Mouse (Mus musculus): ENCODE data around the gene Ttc17.

- no peak for TF ChIP-seq CTCF (IDR thresholded peaks at IDR 0.05; ENCODE audit: control insufficient read depth, insufficient read depth, insufficient read length)
- no peak for TF ChIP-seq MYOD1 (IDR thresholded peaks at IDR 0.05; ENCODE audit: control insufficient read depth, insufficient read length, low read depth)
- no peak for TF ChIP-seq FOSL1 (IDR thresholded peaks at IDR 0.05; ENCODE audit: insufficient read depth, low read length, poor library complexity, severe bottlenecking)
- TF ChIP-seq CEBPB (IDR thresholded peaks at IDR 0.05; ENCODE audit: low read depth), result no peak
- no peak for TF ChIP-seq MAX (IDR thresholded peaks at IDR 0.05)
Observed at GRCm38 (mm10) chr2:94436952-94437351, 30.5 kb upstream of the Ttc17 start.

All from C2C12 (cell line).